Mouse (Mus musculus): Measurements from ENCODE around the gene Smoc1.

GRCm38 (mm10) chr12:81083146-81083545 is 56.5 kb downstream of the Smoc1 start:
- no peak for TF ChIP-seq MAX (IDR thresholded peaks at IDR 0.05; ENCODE audit: low read depth)
- TF ChIP-seq TCF12 (IDR thresholded peaks at IDR 0.05; ENCODE audit: insufficient read depth, poor library complexity, severe bottlenecking): no peak
- no peak for TF ChIP-seq USF1 (IDR thresholded peaks at IDR 0.05; ENCODE audit: low read depth)
- TF ChIP-seq POLR2A (IDR thresholded peaks at IDR 0.05; ENCODE audit: insufficient read length, low read depth): no peak
- TF ChIP-seq POLR2AphosphoS2 (IDR thresholded peaks at IDR 0.05; ENCODE audit: insufficient read length, low read depth): no peak
- TF ChIP-seq E2F4 (IDR thresholded peaks at IDR 0.05; ENCODE audit: insufficient read depth): no peak
- no peak for TF ChIP-seq TCF3 (IDR thresholded peaks at IDR 0.05; ENCODE audit: insufficient read length, low read depth)
- no peak for TF ChIP-seq MYOG (IDR thresholded peaks at IDR 0.05; ENCODE audit: control insufficient read depth in 1 of 3, insufficient read depth in 1 of 3, insufficient read length in 2 of 3, low read depth in 2 of 3)
- TF ChIP-seq REST (IDR thresholded peaks at IDR 0.05; ENCODE audit: insufficient read depth, insufficient read length): no peak
- no peak for TF ChIP-seq MYOD1 (IDR thresholded peaks at IDR 0.05; ENCODE audit: control insufficient read depth in 1 of 3, insufficient read length in 2 of 3, low read depth in 2 of 3)
- TF ChIP-seq CEBPB (IDR thresholded peaks at IDR 0.05; ENCODE audit: insufficient read depth, poor library complexity, severe bottlenecking): no peak
